Mouse (Mus musculus) embryo, embryonic 11 days (tissue): ENCODE measurements around the gene Mtor.

ENCODE experiments used
- DNase-seq: peaks from one replicate; pipeline ENCODE4 v3.0.0-alpha.2; 2015

Mtor gene

DNA sequence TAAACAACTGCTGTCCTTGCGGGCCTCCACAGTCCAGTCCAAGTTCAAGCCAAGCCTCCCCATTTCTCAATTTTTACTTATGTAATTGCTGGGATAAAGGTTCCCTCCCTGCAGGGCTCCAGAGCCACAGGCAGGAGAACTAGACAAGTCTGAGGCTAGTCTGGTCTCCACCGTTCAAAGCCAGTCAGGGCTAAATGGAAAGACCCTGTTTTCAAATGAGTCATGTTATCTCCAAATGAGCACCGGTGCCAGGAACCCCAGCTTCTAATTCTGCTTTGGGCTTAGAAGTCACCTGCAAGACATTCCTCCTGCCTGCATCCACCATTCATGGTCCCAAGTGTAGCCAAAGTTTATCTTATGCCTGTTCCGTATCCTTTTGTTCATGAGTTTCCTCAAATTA, 153.5 kb downstream of the Mtor start:
- no peak for DNase-seq

- DNase-seq = no peak
Observed at GRCm38 (mm10) chr4:148602357-148603120, 154.1 kb downstream of the Mtor start, which contains the start of gene Masp2. Gene Masp2, plus strand, starts transcription at chr4:148602554.

DNA sequence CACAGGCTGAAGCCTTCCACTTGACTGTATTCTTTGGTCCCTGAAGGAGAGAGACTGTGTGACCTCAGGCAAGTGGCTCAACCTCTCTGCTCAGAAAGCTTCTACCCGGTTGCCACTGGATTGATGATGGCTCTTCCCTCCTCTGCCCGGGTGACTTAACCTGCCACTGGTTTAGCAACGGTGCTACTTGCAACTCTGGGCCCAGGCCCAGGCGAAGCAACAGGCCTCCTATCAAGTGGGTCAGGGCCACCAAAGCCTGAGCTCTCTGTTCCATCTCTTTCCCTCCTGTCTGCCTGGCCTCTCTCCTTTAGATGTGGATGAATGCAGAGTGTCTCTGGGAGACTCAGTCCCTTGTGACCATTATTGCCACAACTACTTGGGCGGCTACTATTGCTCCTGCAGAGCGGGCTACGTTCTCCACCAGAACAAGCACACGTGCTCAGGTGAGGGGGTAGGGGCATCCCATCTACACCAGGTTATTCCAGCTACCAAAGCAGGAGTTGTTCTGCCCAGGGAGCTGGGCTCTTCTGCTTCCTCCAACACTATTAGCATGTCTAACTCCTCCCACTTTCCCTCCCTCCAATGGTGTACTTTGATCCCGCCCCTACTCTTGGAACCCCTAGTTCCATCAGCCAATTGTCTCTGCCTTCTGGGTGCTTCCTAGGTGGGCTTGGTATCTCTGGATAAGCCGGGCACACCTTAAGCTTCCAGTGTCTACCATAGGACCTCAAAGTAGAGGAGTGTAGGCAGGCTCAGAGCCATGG, 155.1 kb downstream of the Mtor start:
- no peak for DNase-seq

GRCm38 (mm10) chr4:148604141-148604540, 155.7 kb downstream of the Mtor start:
- no peak for DNase-seq

- peak; percentile 77 for DNase-seq
Observed at GRCm38 (mm10) chr4:148604541-148605165, 156.2 kb downstream of the Mtor start.
